Mouse (Mus musculus) testis, adult 2 months (tissue): ENCODE measurements around the gene Col2a1.

Source experiments
- CTCF ChIP-seq: fragments of 200-500 bp; IDR thresholded peaks from 2 replicates; pipeline ENCODE4 v1.5.1; 2012; ENCODE audit warnings: low read depth, mild to moderate bottlenecking, inconsistent platforms, low read length, moderate library complexity; ENCODE audit not compliant: control insufficient read depth, insufficient read depth, insufficient replicate concordance
- POLR2A ChIP-seq: fragments of 200-500 bp; IDR thresholded peaks from 2 replicates; pipeline ENCODE4 v1.6.1; 2012; ENCODE audit warnings: low read depth, mild to moderate bottlenecking, inconsistent platforms, low read length, moderate library complexity; ENCODE audit not compliant: control insufficient read depth

GRCm38 (mm10) chr15:98039682-98040081 lies 35.2 kb upstream of the Col2a1 start:
- TF ChIP-seq CTCF (no peak; the same call in 1 of the 2 replicates), POLR2A (no peak)
